Mouse (Mus musculus): ENCODE results near the gene Svep1. TPM values are rescaled to one million over a fixed set of nuclear protein-coding genes. Genes with fewer than 3 reads are reported as not detected.

The Svep1 gene
- polyA plus RNA-seq, 1 experiment: 0.19 TPM

DNA sequence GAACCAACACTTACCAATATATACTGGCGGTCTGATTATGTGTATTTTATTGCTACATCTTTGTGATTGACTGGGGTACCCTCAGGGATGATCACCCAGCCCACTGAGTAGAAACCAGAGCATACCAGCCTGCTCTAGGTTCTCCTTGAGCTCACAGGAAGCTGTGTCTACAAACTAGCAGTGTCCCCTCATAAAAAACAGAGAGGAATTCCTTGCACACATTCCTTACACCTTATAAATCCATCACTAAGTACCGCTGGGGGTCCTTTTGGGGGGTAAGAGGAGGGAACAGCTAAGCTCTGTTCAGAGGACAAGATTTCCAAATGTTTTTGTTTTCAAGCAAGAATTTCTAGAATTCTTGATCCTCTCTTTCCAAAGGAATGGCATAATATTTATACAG is 36.7 kb downstream of the Svep1 start:
- Histone ChIP-seq H3K27me3 (ENCODE audit: control insufficient read depth, insufficient read depth, low read length, poor library complexity, severe bottlenecking) (no peaks in the 10 kb centered on the region), H3K36me3 (ENCODE audit: control insufficient read depth, insufficient read depth, low read length, poor library complexity, severe bottlenecking) (no peaks in the 10 kb centered on the region), H3K9ac (ENCODE audit: low read depth, poor library complexity, severe bottlenecking) (no peak overlapping the region), H3K9me3 (replicated peaks; ENCODE audit: control insufficient read depth, insufficient read depth, low read length, poor library complexity, severe bottlenecking) (no peaks in the 10 kb centered on the region), H3K4me1 (ENCODE audit: control insufficient read depth, insufficient read depth, low read length) (no peaks in the 10 kb centered on the region), H3K27ac (ENCODE audit: insufficient read depth, low read length) (no peak overlapping the region), H3K4me3 (ENCODE audit: low read depth, low read length) (no peak overlapping the region)
- TF ChIP-seq EP300 (IDR thresholded peaks at IDR 0.05; ENCODE audit: insufficient read depth, low read depth, low read length) (no peak), CTCF (IDR thresholded peaks at IDR 0.05; ENCODE audit: low read depth, low read length) (no peak), POLR2A (IDR thresholded peaks at IDR 0.05; ENCODE audit: insufficient read depth, low read length) (no peak)

DNA sequence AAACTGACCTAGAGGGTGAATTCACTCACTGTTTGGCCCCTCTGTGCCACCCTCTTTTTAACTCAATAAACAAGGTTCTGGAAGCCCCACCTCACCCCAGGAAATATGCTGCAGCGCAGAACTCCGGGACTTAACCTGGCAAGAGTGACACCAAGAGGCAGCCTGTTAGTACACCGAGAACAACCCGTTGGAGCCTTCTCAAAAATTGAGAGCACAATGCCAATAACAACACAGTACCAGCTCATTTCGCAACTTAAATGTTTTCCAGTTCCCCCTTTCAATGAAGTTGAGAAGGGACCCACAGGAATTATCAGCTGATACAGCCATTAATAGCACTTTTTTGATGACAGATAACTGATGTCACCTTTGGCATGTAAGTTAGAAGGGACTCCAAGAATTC is 38.3 kb downstream of the Svep1 start:
- no peak overlapping the region for H3K9ac ChIP-seq (ENCODE audit: low read depth, poor library complexity, severe bottlenecking)
- no peak overlapping the region for H3K4me3 ChIP-seq (ENCODE audit: low read depth, low read length)
- H3K36me3 ChIP-seq (ENCODE audit: control insufficient read depth, insufficient read depth, low read length, poor library complexity, severe bottlenecking): no peaks in the 10 kb centered on the region
- no peaks in the 10 kb centered on the region for H3K27me3 ChIP-seq (ENCODE audit: control insufficient read depth, insufficient read depth, low read length, poor library complexity, severe bottlenecking)
- H3K9me3 ChIP-seq (replicated peaks; ENCODE audit: control insufficient read depth, insufficient read depth, low read length, poor library complexity, severe bottlenecking): no peaks in the 10 kb centered on the region
- TF ChIP-seq POLR2A (IDR thresholded peaks at IDR 0.05; ENCODE audit: insufficient read depth, low read length) (no peak), EP300 (IDR thresholded peaks at IDR 0.05; ENCODE audit: insufficient read depth, low read depth, low read length) (no peak), CTCF (IDR thresholded peaks at IDR 0.05; ENCODE audit: low read depth, low read length) (no peak)
- H3K27ac ChIP-seq (ENCODE audit: insufficient read depth, low read length): no peak overlapping the region
- H3K4me1 ChIP-seq (ENCODE audit: control insufficient read depth, insufficient read depth, low read length): no peaks in the 10 kb centered on the region

DNA sequence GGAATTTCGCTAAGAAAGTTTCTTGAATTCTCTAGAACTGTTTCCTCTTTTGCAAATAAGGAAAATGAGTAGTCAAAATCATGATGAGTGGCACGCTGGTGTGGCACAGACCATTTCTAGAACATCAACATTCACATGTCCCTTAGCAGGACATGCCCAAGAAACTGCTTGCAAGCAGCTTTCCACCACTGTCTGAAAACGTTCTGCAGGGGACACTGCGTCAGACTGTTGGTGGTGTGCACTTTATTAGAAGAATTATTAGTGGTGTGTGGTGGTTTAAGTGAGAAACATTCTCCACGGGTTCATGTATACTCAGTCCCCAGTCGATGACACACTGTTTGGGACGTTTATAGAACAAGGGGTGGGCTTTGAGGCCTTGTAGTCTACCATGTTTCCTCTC is 40.9 kb downstream of the Svep1 start:
- no peak for TF ChIP-seq CTCF (IDR thresholded peaks at IDR 0.05; ENCODE audit: low read depth, low read length)
- TF ChIP-seq POLR2A (IDR thresholded peaks at IDR 0.05; ENCODE audit: insufficient read depth, low read length): no peak
- no peak for TF ChIP-seq EP300 (IDR thresholded peaks at IDR 0.05; ENCODE audit: insufficient read depth, low read depth, low read length)
- H3K9me3 ChIP-seq (replicated peaks; ENCODE audit: control insufficient read depth, insufficient read depth, low read length, poor library complexity, severe bottlenecking): no peaks in the 10 kb centered on the region
- no peak overlapping the region for H3K9ac ChIP-seq (ENCODE audit: low read depth, poor library complexity, severe bottlenecking)
- no peaks in the 10 kb centered on the region for H3K36me3 ChIP-seq (ENCODE audit: control insufficient read depth, insufficient read depth, low read length, poor library complexity, severe bottlenecking)
- H3K27me3 ChIP-seq (ENCODE audit: control insufficient read depth, insufficient read depth, low read length, poor library complexity, severe bottlenecking): no peaks in the 10 kb centered on the region
- H3K4me1 ChIP-seq (ENCODE audit: control insufficient read depth, insufficient read depth, low read length): no peaks in the 10 kb centered on the region
- no peak overlapping the region for H3K27ac ChIP-seq (ENCODE audit: insufficient read depth, low read length)
- H3K4me3 ChIP-seq (ENCODE audit: low read depth, low read length): no peak overlapping the region

GRCm38 (mm10) chr4:58161901-58162300 is 44.8 kb downstream of the Svep1 start:
- no peaks in the 10 kb centered on the region for H3K27me3 ChIP-seq (ENCODE audit: control insufficient read depth, insufficient read depth, low read length, poor library complexity, severe bottlenecking)
- no peaks in the 10 kb centered on the region for H3K4me1 ChIP-seq (ENCODE audit: control insufficient read depth, insufficient read depth, low read length)
- H3K36me3 ChIP-seq (ENCODE audit: control insufficient read depth, insufficient read depth, low read length, poor library complexity, severe bottlenecking): no peaks in the 10 kb centered on the region
- TF ChIP-seq EP300 (IDR thresholded peaks at IDR 0.05; ENCODE audit: insufficient read depth, low read depth, low read length): no peak
- no peak for TF ChIP-seq POLR2A (IDR thresholded peaks at IDR 0.05; ENCODE audit: insufficient read depth, low read length)
- TF ChIP-seq CTCF (IDR thresholded peaks at IDR 0.05; ENCODE audit: low read depth, low read length): no peak
- H3K4me3 ChIP-seq (ENCODE audit: low read depth, low read length): no peak overlapping the region
- H3K9me3 ChIP-seq (replicated peaks; ENCODE audit: control insufficient read depth, insufficient read depth, low read length, poor library complexity, severe bottlenecking): no peaks in the 10 kb centered on the region
- H3K9ac ChIP-seq (ENCODE audit: low read depth, poor library complexity, severe bottlenecking): no peak overlapping the region
- no peak overlapping the region for H3K27ac ChIP-seq (ENCODE audit: insufficient read depth, low read length)

DNA sequence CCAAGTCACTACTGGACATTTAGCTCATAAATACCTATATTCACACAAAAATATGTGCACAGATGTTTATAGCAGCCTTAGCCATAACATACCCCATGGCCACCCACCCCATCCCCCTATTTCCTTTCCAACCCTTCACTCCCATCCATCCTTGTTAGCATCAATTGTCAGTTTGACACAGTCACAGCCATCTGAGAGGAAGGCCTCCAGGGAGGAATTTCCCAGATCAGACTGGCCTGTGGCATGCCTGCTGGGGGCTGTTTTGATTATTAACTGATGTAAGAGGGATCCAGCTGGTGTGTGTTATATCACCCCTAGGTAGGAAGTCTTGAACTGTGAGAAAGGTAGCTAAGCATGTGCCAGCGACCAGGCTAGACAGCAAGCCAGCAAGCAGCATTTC is 47.1 kb downstream of the Svep1 start:
- Histone ChIP-seq H3K27me3 (ENCODE audit: control insufficient read depth, insufficient read depth, low read length, poor library complexity, severe bottlenecking) (no peaks in the 10 kb centered on the region), H3K4me3 (ENCODE audit: low read depth, low read length) (no peak overlapping the region), H3K36me3 (ENCODE audit: control insufficient read depth, insufficient read depth, low read length, poor library complexity, severe bottlenecking) (no peaks in the 10 kb centered on the region), H3K9me3 (replicated peaks; ENCODE audit: control insufficient read depth, insufficient read depth, low read length, poor library complexity, severe bottlenecking) (no peaks in the 10 kb centered on the region), H3K9ac (ENCODE audit: low read depth, poor library complexity, severe bottlenecking) (no peak overlapping the region), H3K27ac (ENCODE audit: insufficient read depth, low read length) (no peak overlapping the region), H3K4me1 (ENCODE audit: control insufficient read depth, insufficient read depth, low read length) (no peaks in the 10 kb centered on the region)
- no peak for TF ChIP-seq EP300 (IDR thresholded peaks at IDR 0.05; ENCODE audit: insufficient read depth, low read depth, low read length)
- TF ChIP-seq POLR2A (IDR thresholded peaks at IDR 0.05; ENCODE audit: insufficient read depth, low read length): no peak
- TF ChIP-seq CTCF (IDR thresholded peaks at IDR 0.05; ENCODE audit: low read depth, low read length): no peak

DNA sequence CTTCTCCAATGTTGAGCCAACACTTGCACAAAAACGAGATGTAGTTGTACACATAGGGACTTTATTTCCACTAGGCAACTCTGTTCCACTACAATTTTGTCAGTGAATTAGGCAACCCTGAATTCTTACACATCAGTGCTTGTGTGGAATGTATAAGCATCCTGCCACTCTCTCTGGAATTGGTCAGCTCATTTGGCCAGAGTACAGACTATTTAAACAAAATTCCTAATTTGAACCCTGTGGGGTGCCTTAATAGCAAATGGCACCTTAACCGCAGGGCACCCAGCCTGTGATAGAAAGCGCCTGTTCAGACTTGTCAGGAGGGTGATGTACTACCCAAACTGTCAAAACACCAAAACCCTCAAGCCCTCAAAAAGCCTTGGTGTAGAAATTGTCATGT is 56.4 kb downstream of the Svep1 start:
- TF ChIP-seq POLR2A (IDR thresholded peaks at IDR 0.05; ENCODE audit: insufficient read depth, low read length): no peak
- TF ChIP-seq EP300 (IDR thresholded peaks at IDR 0.05; ENCODE audit: insufficient read depth, low read depth, low read length): no peak
- no peak for TF ChIP-seq CTCF (IDR thresholded peaks at IDR 0.05; ENCODE audit: low read depth, low read length)
- no peak overlapping the region for H3K9ac ChIP-seq (ENCODE audit: low read depth, poor library complexity, severe bottlenecking)
- H3K36me3 ChIP-seq (ENCODE audit: control insufficient read depth, insufficient read depth, low read length, poor library complexity, severe bottlenecking): no peaks in the 10 kb centered on the region
- no peak overlapping the region for H3K27ac ChIP-seq (ENCODE audit: insufficient read depth, low read length)
- H3K27me3 ChIP-seq (ENCODE audit: control insufficient read depth, insufficient read depth, low read length, poor library complexity, severe bottlenecking): no peaks in the 10 kb centered on the region
- H3K4me1 ChIP-seq (ENCODE audit: control insufficient read depth, insufficient read depth, low read length): no peaks in the 10 kb centered on the region
- H3K9me3 ChIP-seq (replicated peaks; ENCODE audit: control insufficient read depth, insufficient read depth, low read length, poor library complexity, severe bottlenecking): no peaks in the 10 kb centered on the region; the same call in 1 of the 2 replicates
- H3K4me3 ChIP-seq (ENCODE audit: low read depth, low read length): no peak overlapping the region

All from ES-Bruce4 (cell line).